Mouse (Mus musculus): ENCODE measurements around the gene Pdia5. TPM values are rescaled to one million over a fixed set of nuclear protein-coding genes. Genes with fewer than 3 reads are reported as not detected.

Gene Pdia5
- polyA plus RNA-seq, 1 experiment from 2014 or later, result 17.0 TPM

GRCm38 (mm10) chr16:35364063-35364428 is 126.6 kb downstream of the Pdia5 start:
- peak overlapping the region; percentile 77 for H3K27ac ChIP-seq
- no peak; the same call in 1 of the 2 replicates for ATAC-seq (ENCODE audit: low FRiP score)
- peaks cover 6% of the 10 kb centered on the region; the same call in 1 of the 2 replicates for H3K36me3 ChIP-seq (replicated peaks)
- H3K4me1 ChIP-seq, result peaks cover 11% of the 10 kb centered on the region
- H3K4me3 ChIP-seq (replicated peaks), result peak overlapping the region; percentile 73
- H3K27me3 ChIP-seq, result no peaks in the 10 kb centered on the region
- H3K9ac ChIP-seq, result peak overlapping the region; percentile 90
- under 1% methylated on average over 7 of the region's 7 CpGs for WGBS
- no peaks in the 10 kb centered on the region for H3K9me3 ChIP-seq
- peak overlapping the region; percentile 90 for H3K4me2 ChIP-seq

GRCm38 (mm10) chr16:35363150-35364062 is 127.3 kb downstream of the Pdia5 start, which contains the start of gene Sec22a:
TSS of gene Sec22a (minus strand) at chr16:35363918.
- Histone ChIP-seq H3K9ac (peak within 1 kb of the TSS; percentile 90), H3K4me1 (peaks cover 11% of the 10 kb centered on the region), H3K4me2 (peak within 1 kb of the TSS; percentile 90), H3K9me3 (no peaks in the 10 kb centered on the region), H3K36me3 (replicated peaks) (peaks cover 6% of the 10 kb centered on the region), H3K27me3 (no peaks in the 10 kb centered on the region), H3K27ac (peak within 1 kb of the TSS; percentile 77), H3K4me3 (replicated peaks) (peak within 1 kb of the TSS; percentile 73)
- WGBS, result under 1% methylated on average over 67 of the region's 67 CpGs
- peak; percentile 100 for ATAC-seq (ENCODE audit: low FRiP score)

- no peaks in the 10 kb centered on the region for H3K9me3 ChIP-seq
- no peak for ATAC-seq (ENCODE audit: low FRiP score)
- 90% methylated on average over 2 of the region's 2 CpGs for WGBS
- peaks cover 11% of the 10 kb centered on the region for H3K4me1 ChIP-seq
- no peaks in the 10 kb centered on the region for H3K27me3 ChIP-seq
- H3K4me2 ChIP-seq, result no peak overlapping the region
- no peak overlapping the region for H3K9ac ChIP-seq
- no peak overlapping the region for H3K27ac ChIP-seq
- peaks cover 6% of the 10 kb centered on the region for H3K36me3 ChIP-seq (replicated peaks)
- no peak overlapping the region for H3K4me3 ChIP-seq (replicated peaks)
These were observed 128.5 kb downstream of the Pdia5 start for GRCm38 (mm10) chr16:35362221-35362620.

- Histone ChIP-seq H3K4me2 (no peak overlapping the region), H3K36me3 (replicated peaks) (peaks cover 6% of the 10 kb centered on the region), H3K9ac (no peak overlapping the region), H3K27me3 (no peaks in the 10 kb centered on the region), H3K4me3 (replicated peaks) (no peak overlapping the region), H3K4me1 (peaks cover 11% of the 10 kb centered on the region), H3K27ac (no peak overlapping the region), H3K9me3 (no peaks in the 10 kb centered on the region)
- ATAC-seq (ENCODE audit: low FRiP score), result no peak
- WGBS, result 32% methylated on average over 6 of the region's 6 CpGs
These were observed 130.1 kb downstream of the Pdia5 start for GRCm38 (mm10) chr16:35360593-35360992.

GRCm38 (mm10) chr16:35357449-35357848 is 133.2 kb downstream of the Pdia5 start:
- ATAC-seq (ENCODE audit: low FRiP score), result no peak
- Histone ChIP-seq H3K9ac (no peak overlapping the region), H3K4me1 (no peaks in the 10 kb centered on the region), H3K27ac (no peak overlapping the region), H3K27me3 (no peaks in the 10 kb centered on the region), H3K36me3 (replicated peaks) (peaks cover 6% of the 10 kb centered on the region), H3K4me3 (replicated peaks) (no peak overlapping the region), H3K9me3 (no peaks in the 10 kb centered on the region), H3K4me2 (no peak overlapping the region)
- 87% methylated on average over 1 of the region's 1 CpGs for WGBS

Small RNAs within 50 kb of the gene (microRNA-seq; reads per million reads assigned to microRNA genes)
- not detected for gene Gm25548

Other genes with a start within 250 kb of the Pdia5 start
- 40.9 and 43.3 TPM in 2 replicates for gene Sec22a, start 127.0 kb downstream of the Pdia5 start, polyA plus RNA-seq (2016; fragmentation: Nextera tagmentation; extraction: Ambion mirVana)
- gene Sema5b, start 50.3 kb upstream of the Pdia5 start, polyA plus RNA-seq (2016; fragmentation: Nextera tagmentation; extraction: Ambion mirVana), result 55.7 and 59.5 TPM in 2 replicates

Measured in forebrain, embryonic 12.5 days (tissue).